Mouse (Mus musculus): ENCODE measurements around the gene Fsd2. TPM values are rescaled to one million over a fixed set of nuclear protein-coding genes. Genes with fewer than 3 reads are reported as not detected.

Gene Fsd2
- total RNA-seq (2012; rRNA removed) (not detected in 2 replicates), polyA plus RNA-seq (2012; ENCODE audit: insufficient read depth in 1 of 2, insufficient read length in 2 of 2, low read depth in 1 of 2, low replicate concordance in 2 of 2, missing spikeins in 1 of 2) (under 1 TPM in 1 of 2 experiments, not detected in 1; 0.03 TPM)

DNA sequence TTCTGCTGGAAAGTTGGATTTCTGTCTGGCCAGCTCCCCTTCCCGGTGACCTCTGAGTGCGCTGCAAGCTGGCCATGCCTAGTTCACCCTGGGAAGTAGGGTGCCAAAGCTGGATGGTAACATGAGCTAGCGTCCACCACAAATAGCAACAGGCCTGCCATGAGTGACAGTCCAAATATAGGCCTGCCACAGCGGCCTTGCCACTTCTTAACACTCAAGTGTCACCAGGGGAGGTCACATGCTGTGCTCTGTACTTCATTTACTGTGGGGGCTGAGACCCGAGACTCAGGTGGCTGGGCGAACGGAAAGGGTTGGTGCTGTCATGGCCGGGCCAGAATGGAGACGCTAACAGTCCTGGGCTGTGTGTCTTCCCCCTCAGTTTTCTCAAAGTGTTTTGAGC lies at the start of gene Fsd2:
Gene Fsd2, minus strand, starts transcription at position 53 of the 400 bp plus-strand sequence.
- H3K9ac ChIP-seq (ENCODE audit: control insufficient read depth, low read depth, low read length, poor library complexity, severe bottlenecking) = no peak within 1 kb of the TSS
- no peak within 1 kb of the TSS for H3K27ac ChIP-seq (ENCODE audit: control insufficient read depth, low read depth, low read length)
- no peak for DNase-seq (ENCODE audit: low read depth, low spot score)
- no peaks in the 10 kb centered on the region for H3K9me3 ChIP-seq (replicated peaks; ENCODE audit: insufficient read depth, low read length)
- no peak within 1 kb of the TSS for H3K4me3 ChIP-seq (ENCODE audit: control insufficient read depth in 1 of 2, insufficient read depth in 1 of 2, low read depth in 2 of 2, low read length in 2 of 2)
- H3K27me3 ChIP-seq (ENCODE audit: control insufficient read depth in 1 of 2, insufficient read depth in 2 of 2, low read length in 2 of 2) = peaks cover 0 to 5% of the 10 kb centered on the region in 2 experiments; a peak in 3 of 4 replicates
- no peak for TF ChIP-seq NRF1 (IDR thresholded peaks at IDR 0.05; ENCODE audit: insufficient read depth, low read depth, low read length, poor library complexity, severe bottlenecking)
- no peak for TF ChIP-seq SIN3A (IDR thresholded peaks at IDR 0.05; ENCODE audit: low read length)
- no peak for TF ChIP-seq POLR2A (IDR thresholded peaks at IDR 0.05; ENCODE audit: control insufficient read depth in 1 of 2, insufficient read depth in 1 of 2, low read depth in 1 of 2, low read length in 2 of 2, poor library complexity in 1 of 2)
- no peak for TF ChIP-seq POLR2AphosphoS2 (IDR thresholded peaks at IDR 0.05; ENCODE audit: low read length)
- TF ChIP-seq TAL1 (IDR thresholded peaks at IDR 0.05; ENCODE audit: low read length) = no peak
- TF ChIP-seq ZNF384 (IDR thresholded peaks at IDR 0.05; ENCODE audit: low read depth, low read length) = no peak
- TF ChIP-seq MXI1 (IDR thresholded peaks at IDR 0.05; ENCODE audit: low read depth, low read length) = no peak
- TF ChIP-seq KAT2A (conservative IDR thresholded peaks at IDR 0.05; ENCODE audit: low read depth, low read length) = no peak
- no peak for TF ChIP-seq MEF2A (IDR thresholded peaks at IDR 0.05; ENCODE audit: extremely low read depth, insufficient replicate concordance, low read depth, low read length, poor library complexity, severe bottlenecking)
- TF ChIP-seq MYC (IDR thresholded peaks at IDR 0.05; ENCODE audit: low read depth, low read length) = no peak
- H3K36me3 ChIP-seq (ENCODE audit: control insufficient read depth in 1 of 2, insufficient read depth in 2 of 2, low read length in 2 of 2) = no peaks in the 10 kb centered on the region
- H3K4me1 ChIP-seq (ENCODE audit: control insufficient read depth in 1 of 2, insufficient read depth in 2 of 2, low read length in 2 of 2) = peaks cover 2 to 4% of the 10 kb centered on the region in 2 experiments; a peak in 2 of 4 replicates
- peaks cover 7% of the 10 kb centered on the region for H3K79me2 ChIP-seq (ENCODE audit: control insufficient read depth, insufficient read depth, low read length, poor library complexity)

DNA sequence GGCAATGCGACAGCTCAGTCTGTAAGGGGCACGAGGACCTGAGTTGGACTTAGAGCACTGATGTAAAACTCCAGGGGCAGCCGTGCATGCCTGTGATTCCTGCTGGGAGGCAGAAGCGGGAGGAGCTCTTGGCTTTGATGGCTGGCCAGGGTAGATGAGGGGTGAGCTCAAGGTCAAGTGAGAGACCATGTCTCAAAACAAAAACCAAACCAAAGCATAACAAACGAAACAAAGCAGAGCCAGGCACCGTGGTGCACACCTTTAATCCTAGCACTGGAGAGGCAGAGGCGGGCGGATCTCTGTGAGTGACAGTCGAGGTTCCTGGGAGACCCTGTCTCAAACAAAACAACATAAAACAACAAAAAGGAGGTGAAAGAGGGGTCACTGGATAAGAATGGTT lies 48.3 kb upstream of the Fsd2 start:
- Histone ChIP-seq H3K79me2 (ENCODE audit: control insufficient read depth, insufficient read depth, low read length, poor library complexity) (no peaks in the 10 kb centered on the region), H3K9me3 (replicated peaks; ENCODE audit: insufficient read depth, low read length) (no peaks in the 10 kb centered on the region), H3K27me3 (ENCODE audit: control insufficient read depth in 1 of 2, insufficient read depth in 2 of 2, low read length in 2 of 2) (no peaks in the 10 kb centered on the region), H3K9ac (ENCODE audit: control insufficient read depth, low read depth, low read length, poor library complexity, severe bottlenecking) (no peak overlapping the region), H3K4me1 (ENCODE audit: control insufficient read depth in 1 of 2, insufficient read depth in 2 of 2, low read length in 2 of 2) (no peaks in the 10 kb centered on the region), H3K36me3 (ENCODE audit: control insufficient read depth in 1 of 2, insufficient read depth in 2 of 2, low read length in 2 of 2) (no peaks in the 10 kb centered on the region), H3K4me3 (ENCODE audit: control insufficient read depth in 1 of 2, insufficient read depth in 1 of 2, low read depth in 2 of 2, low read length in 2 of 2) (no peak overlapping the region), H3K27ac (ENCODE audit: control insufficient read depth, low read depth, low read length) (no peak overlapping the region)
- no peak for DNase-seq (ENCODE audit: low read depth, low spot score)
- TF ChIP-seq MYB (IDR thresholded peaks at IDR 0.05; ENCODE audit: low read depth, low read length) (no peak), MEF2A (IDR thresholded peaks at IDR 0.05; ENCODE audit: extremely low read depth, insufficient replicate concordance, low read depth, low read length, poor library complexity, severe bottlenecking) (no peak), ZKSCAN1 (IDR thresholded peaks at IDR 0.05; ENCODE audit: low read depth, low read length) (no peak), SMC3 (IDR thresholded peaks at IDR 0.05; ENCODE audit: low read depth, low read length) (no peak), TAL1 (IDR thresholded peaks at IDR 0.05; ENCODE audit: low read length) (no peak), RCOR1 (IDR thresholded peaks at IDR 0.05; ENCODE audit: low read depth, low read length) (no peak), RAD21 (IDR thresholded peaks at IDR 0.05; ENCODE audit: low read depth, low read length) (no peak), TCF12 (IDR thresholded peaks at IDR 0.05; ENCODE audit: low read depth, low read length) (no peak), POLR2AphosphoS5 (IDR thresholded peaks at IDR 0.05; ENCODE audit: borderline replicate concordance, low read depth, low read length) (no peak), MYC (IDR thresholded peaks at IDR 0.05; ENCODE audit: low read depth, low read length) (no peak), USF2 (IDR thresholded peaks at IDR 0.05; ENCODE audit: borderline replicate concordance in 1 of 2, insufficient read depth in 1 of 2, low read depth in 1 of 2, low read length in 2 of 2) (no peak), MXI1 (IDR thresholded peaks at IDR 0.05; ENCODE audit: low read depth, low read length) (no peak), NELFE (IDR thresholded peaks at IDR 0.05; ENCODE audit: low read depth, low read length) (no peak), NRF1 (IDR thresholded peaks at IDR 0.05; ENCODE audit: insufficient read depth, low read depth, low read length, poor library complexity, severe bottlenecking) (no peak), CHD2 (IDR thresholded peaks at IDR 0.05; ENCODE audit: low read length) (no peak), POLR2AphosphoS2 (IDR thresholded peaks at IDR 0.05; ENCODE audit: low read length) (no peak), USF1 (IDR thresholded peaks at IDR 0.05; ENCODE audit: low read depth, low read length) (no peak), ZNF384 (IDR thresholded peaks at IDR 0.05; ENCODE audit: low read depth, low read length) (no peak)

Measured in MEL (cell line).